Mouse (Mus musculus) subcutaneous adipose tissue, adult 2 months (tissue): ENCODE data around the gene S1pr5. TPM values are rescaled to one million over a fixed set of nuclear protein-coding genes. Genes with fewer than 3 reads are reported as not detected.

Experiments
- polyA plus RNA-seq: library from polyadenylated mRNA; depleted of rRNA; stranded (reverse); fragments of >200 nt; gene quantifications from 2 replicates; pipeline ENCODE4 v1.2.3, GENCODE M21; 2012; ENCODE audit warnings: low replicate concordance; rRNA removed

Gene S1pr5
- polyA plus RNA-seq, result 0.46 and 1.4 TPM in 2 replicates

DNA sequence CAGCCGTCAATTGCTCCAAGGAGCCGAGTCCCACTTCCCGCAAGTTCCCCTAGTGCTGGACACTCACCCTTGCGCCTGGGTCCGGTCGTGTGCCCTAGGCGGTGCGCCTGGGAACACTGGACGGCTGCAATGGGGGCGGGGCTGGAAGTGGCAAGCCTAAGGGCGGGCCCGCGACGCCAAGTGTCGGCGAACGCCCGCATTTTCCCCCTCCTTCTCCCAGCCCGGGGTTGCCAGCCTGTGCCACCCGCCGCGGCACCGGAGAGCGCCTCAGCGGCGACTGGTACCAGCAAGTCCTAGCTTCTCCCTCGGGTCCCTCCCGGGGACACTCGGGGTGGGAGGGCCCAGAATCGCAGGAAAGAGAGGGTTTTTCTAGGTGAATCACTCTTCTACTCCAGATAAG, at the start of gene S1pr5:
TSS of gene S1pr5 (minus strand) at position 118 of the 400 bp plus-strand sequence.

DNA sequence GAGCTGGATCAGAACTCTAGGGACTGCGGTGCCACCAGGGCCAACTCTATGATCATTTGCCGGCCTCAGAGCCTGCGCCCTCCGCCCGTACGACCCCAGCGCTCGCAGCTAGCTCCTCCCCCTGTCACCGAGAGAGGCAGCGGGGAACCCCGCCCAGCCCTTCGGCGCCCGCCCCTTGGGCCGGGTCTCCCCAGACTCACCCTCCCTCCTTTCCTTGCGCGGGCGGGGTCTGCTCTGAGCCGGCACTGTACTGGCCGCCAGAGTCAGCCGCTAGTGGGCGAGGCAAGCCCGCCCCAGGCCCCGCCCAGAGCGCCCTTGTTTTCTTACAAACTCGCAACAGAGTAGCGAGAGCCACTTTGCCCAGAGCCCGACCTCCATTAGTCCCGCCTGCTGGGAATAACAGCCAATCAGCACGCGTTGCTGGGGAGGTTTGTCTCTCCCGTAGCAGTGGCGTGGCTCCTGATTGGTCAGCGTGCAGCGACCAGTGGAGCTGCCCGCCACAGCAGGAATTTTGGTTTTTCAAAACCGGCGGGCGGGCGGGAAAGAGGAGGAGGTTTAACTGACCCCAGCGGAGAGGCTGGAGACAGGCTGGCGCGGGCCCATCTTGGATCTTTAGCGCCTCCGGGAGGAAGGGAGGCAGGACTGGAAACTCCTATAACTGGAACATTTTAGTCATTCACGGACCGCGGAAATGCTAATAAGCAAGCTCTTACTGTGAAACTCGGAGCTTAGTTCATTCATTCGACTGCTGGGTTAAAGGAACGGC, 43.0 kb upstream of the S1pr5 start, which contains the start of gene Cdkn2d:
TSS of gene Cdkn2d (minus strand) at position 386 of the 766 bp plus-strand sequence.

DNA sequence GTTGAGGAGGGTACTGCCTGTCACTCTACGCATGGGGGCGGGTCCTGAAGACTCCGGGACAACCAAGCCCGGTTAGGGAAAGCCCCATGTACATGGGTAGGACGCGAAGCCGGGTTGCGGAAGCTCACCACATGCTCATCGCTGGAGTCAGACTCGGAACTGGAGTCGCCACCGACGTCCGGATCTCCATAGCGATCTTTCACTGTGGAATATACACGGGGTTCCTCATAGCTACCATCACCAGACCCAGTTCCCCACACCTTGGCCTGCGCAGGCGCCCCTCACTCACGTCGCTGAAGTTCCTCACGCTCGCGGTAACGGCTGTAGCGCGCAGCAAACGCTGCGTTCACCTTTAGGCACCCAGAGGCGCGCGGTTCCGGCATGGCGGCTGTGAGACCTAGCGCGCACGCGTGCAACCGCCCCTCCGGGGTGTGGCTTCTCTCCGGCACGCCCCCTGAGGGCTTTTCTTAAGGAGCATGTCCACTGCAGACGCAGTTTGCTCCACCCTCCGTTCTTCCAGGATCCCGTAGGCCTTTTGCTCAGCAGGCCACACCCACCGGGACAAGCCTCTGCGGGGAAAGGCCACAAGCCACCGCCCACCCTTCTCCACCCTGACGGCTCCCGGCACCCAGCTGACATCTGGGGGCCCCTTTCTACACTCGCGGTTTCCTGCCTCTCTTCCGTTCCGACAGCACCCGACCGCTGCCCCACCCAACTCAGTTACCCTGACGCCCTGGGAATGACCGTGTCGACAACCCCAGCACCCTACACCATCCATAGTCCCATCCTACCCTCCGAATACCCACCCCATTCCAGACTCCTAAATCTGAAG, 39.5 kb upstream of the S1pr5 start, which contains the start of gene Kri1:
TSS of gene Kri1 (minus strand) at position 399 of the 832 bp plus-strand sequence.

DNA sequence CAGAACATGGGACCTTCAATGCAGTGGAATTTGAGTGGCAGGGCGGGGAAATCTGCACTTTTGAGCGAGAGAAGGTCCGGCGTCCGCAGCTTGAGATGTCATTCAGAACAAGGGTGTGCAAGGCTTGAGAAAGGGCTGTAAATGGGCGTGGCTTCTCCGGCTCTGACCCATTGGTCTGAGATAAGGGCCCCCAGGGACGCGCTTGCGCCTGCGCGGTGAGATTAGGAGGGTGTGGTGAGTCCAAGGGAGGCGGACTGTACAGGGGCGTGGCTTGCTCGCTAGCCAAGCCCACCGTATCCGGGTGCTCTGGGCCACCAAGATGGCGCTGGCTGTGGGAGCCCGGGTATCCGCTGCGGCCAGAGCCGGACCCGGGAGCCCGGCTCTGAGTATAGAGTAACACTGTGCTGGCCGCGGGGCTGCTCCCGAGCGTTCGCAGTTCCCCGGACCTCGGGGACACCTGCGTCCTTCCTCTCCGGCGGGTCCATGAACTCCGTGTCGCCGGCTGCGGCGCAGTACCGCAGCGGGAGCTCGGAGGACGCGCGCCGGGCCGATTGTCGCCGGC, 16.8 kb upstream of the S1pr5 start, which contains the start of gene Atg4d:
TSS of gene Atg4d (plus strand) at position 294 of the 562 bp plus-strand sequence.

DNA sequence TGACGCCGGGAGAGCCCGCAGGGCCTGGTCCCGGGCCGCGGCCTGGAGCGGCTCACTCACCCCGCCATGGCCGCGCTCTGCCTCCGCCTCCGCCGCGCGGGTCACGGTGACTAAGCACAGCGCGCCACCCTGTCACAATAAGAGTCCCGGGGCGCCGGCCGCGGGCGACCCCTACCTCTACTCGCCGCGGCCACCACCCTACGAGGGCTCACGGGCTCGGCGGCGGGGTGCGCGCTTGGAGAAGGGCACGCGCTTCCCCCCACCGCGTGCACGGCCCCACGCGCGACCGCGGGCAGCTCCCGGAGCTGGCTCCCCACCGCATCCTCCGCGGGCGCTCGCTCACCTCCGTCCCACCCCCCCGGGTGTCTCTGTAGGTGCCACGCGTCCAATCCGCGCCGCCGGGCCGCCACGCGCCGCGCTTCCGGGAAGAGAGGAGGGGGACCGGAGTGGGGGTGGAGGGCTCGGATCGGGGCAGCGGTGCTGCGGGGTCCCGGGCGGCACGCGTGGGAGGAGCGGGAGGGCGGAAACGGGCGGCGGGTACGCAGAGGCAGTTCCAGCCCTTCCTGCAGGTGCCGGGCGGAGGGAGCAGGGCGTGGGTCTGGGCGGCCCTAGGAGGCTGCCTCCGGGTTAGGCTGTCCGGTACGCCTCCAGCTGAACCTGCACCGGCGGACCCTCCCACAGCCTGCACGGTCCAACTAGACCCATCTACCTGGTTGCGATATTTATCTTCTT, 9.3 kb downstream of the S1pr5 start, which contains the start of gene Keap1:
TSS of gene Keap1 (minus strand) at position 629 of the 732 bp plus-strand sequence.

Other genes with a start within 250 kb of the S1pr5 start
- gene Mrpl4, start 245.7 kb downstream of the S1pr5 start, polyA plus RNA-seq, result 120 and 141 TPM in 2 replicates
- gene Icam1, start 232.5 kb downstream of the S1pr5 start, polyA plus RNA-seq, result 23.9 and 35.6 TPM in 2 replicates
- 0.16 and 0.45 TPM in 2 replicates for gene Icam4, start 219.1 kb downstream of the S1pr5 start, polyA plus RNA-seq
- gene Icam5, start 216.4 kb downstream of the S1pr5 start, polyA plus RNA-seq, result 0.13 and 1.3 TPM in 2 replicates
- gene Zglp1, start 181.3 kb downstream of the S1pr5 start, polyA plus RNA-seq, result 0.39 TPM in 1 of 2 replicates, not detected in the other
- gene Gm49373, start 175.3 kb downstream of the S1pr5 start, polyA plus RNA-seq, result 0.19 and 0.48 TPM in 2 replicates
- 67.7 and 90.0 TPM in 2 replicates for gene Fdx1l, start 174.8 kb downstream of the S1pr5 start, polyA plus RNA-seq
- gene Gm38431, start 156.4 kb downstream of the S1pr5 start, polyA plus RNA-seq, result 1.6 and 3.5 TPM in 2 replicates
- gene Raver1, start 156.4 kb downstream of the S1pr5 start, polyA plus RNA-seq, result 38.5 and 87.3 TPM in 2 replicates
- gene Tyk2, start 117.2 kb downstream of the S1pr5 start, polyA plus RNA-seq, result 30.7 and 32.8 TPM in 2 replicates
- 55.1 and 87.0 TPM in 2 replicates for gene Cdc37, start 98.5 kb downstream of the S1pr5 start, polyA plus RNA-seq
- 14.4 and 17.0 TPM in 2 replicates for gene Pde4a, start 82.7 kb downstream of the S1pr5 start, polyA plus RNA-seq
- 63.2 and 85.9 TPM in 2 replicates for gene Keap1, start 9.1 kb downstream of the S1pr5 start, polyA plus RNA-seq
- 27.9 and 34.3 TPM in 2 replicates for gene Atg4d, start 16.9 kb upstream of the S1pr5 start, polyA plus RNA-seq
- gene Kri1, start 39.5 kb upstream of the S1pr5 start, polyA plus RNA-seq, result 24.1 and 24.6 TPM in 2 replicates
- gene Cdkn2d, start 43.0 kb upstream of the S1pr5 start, polyA plus RNA-seq, result 28.0 and 33.8 TPM in 2 replicates
- 0.10 and 24.9 TPM in 2 replicates for gene Ap1m2, start 63.9 kb upstream of the S1pr5 start, polyA plus RNA-seq
- 49.0 and 101 TPM in 2 replicates for gene Slc44a2, start 72.3 kb upstream of the S1pr5 start, polyA plus RNA-seq
- 29.9 and 86.4 TPM in 2 replicates for gene Ilf3, start 119.4 kb upstream of the S1pr5 start, polyA plus RNA-seq
- gene Qtrt1, start 163.4 kb upstream of the S1pr5 start, polyA plus RNA-seq, result 17.1 and 58.6 TPM in 2 replicates
- 95.2 and 101 TPM in 2 replicates for gene Dnm2, start 176.5 kb upstream of the S1pr5 start, polyA plus RNA-seq